In genomic region chr8:77610374-77610969, GRCm38 (mm10) we compare ENCODE assay signal across 7 mouse cellular contexts. TPM values are rescaled to one million over a fixed set of nuclear protein-coding genes. Genes with fewer than 3 reads are reported as not detected.
A peak's percentile ranks its signal among the peaks of the same experiment; 100 is the strongest.
DNase-seq lines count a peak whose midpoint lies in the region; ATAC-seq lines count a peak whose summit lies in the region.

Gene Tmem184c, minus strand, starts transcription at chr8:77610698.

- no peaks in the 10 kb centered on the region for H3K4me1 ChIP-seq in embryonic facial prominence, embryonic 11.5 days (ENCODE audit: control insufficient read depth, insufficient read depth, low read length)
- peaks cover 4% of the 10 kb centered on the region; the same call in 1 of the 2 replicates for H3K4me1 ChIP-seq in limb, embryonic 10.5 days
- H3K4me1 ChIP-seq in midbrain, embryonic 13.5 days (replicated peaks): peaks cover 16% of the 10 kb centered on the region

- H3K36me3 ChIP-seq in embryonic facial prominence, embryonic 11.5 days (replicated peaks; ENCODE audit: control insufficient read depth, insufficient read depth, low read depth, low read length): no peaks in the 10 kb centered on the region
- peaks cover 5% of the 10 kb centered on the region for H3K36me3 ChIP-seq in limb, embryonic 10.5 days
- peaks cover 4% of the 10 kb centered on the region for H3K36me3 ChIP-seq in midbrain, embryonic 13.5 days

- H3K27ac ChIP-seq in embryonic facial prominence, embryonic 11.5 days (replicated peaks; ENCODE audit: low read depth, low read length): no peak within 1 kb of the TSS; the same call in 1 of the 2 replicates
- peak within 1 kb of the TSS; percentile 81 for H3K27ac ChIP-seq in limb, embryonic 10.5 days
- H3K27ac ChIP-seq in midbrain, embryonic 13.5 days: peak within 1 kb of the TSS; percentile 74

- peak within 1 kb of the TSS; percentile 73 for H3K4me2 ChIP-seq in embryonic facial prominence, embryonic 11.5 days (ENCODE audit: low read depth, low read length)
- H3K4me2 ChIP-seq in midbrain, embryonic 13.5 days (replicated peaks): peak within 1 kb of the TSS; percentile 69

- peak; percentile 98 for DNase-seq in adrenal gland, postnatal 14 days
- peak; percentile 98 for DNase-seq in embryonic facial prominence, embryonic 11.5 days (ENCODE audit: low spot score)
- DNase-seq in kidney, adult 11 months: peak; percentile 97
- peak; percentile 98 for DNase-seq in limb, embryonic 10.5 days (ENCODE audit: low spot score)
- DNase-seq in spleen, adult 12 weeks (ENCODE audit: low spot score): peak; percentile 94

- H3K27me3 ChIP-seq in embryonic facial prominence, embryonic 11.5 days (ENCODE audit: control insufficient read depth, insufficient read depth, low read length): no peaks in the 10 kb centered on the region
- H3K27me3 ChIP-seq in limb, embryonic 10.5 days (ENCODE audit: low read depth, poor library complexity, severe bottlenecking): no peaks in the 10 kb centered on the region
- H3K27me3 ChIP-seq in midbrain, embryonic 13.5 days: peaks cover 3% of the 10 kb centered on the region; the same call in 1 of the 2 replicates

- under 1% methylated on average over 36 of the region's 36 CpGs for WGBS in embryonic facial prominence, embryonic 11.5 days
- under 1% methylated on average over 36 of the region's 36 CpGs for WGBS in limb, embryonic 10.5 days
- WGBS in midbrain, embryonic 13.5 days: under 1% methylated on average over 36 of the region's 36 CpGs

- no peaks in the 10 kb centered on the region for H3K9me3 ChIP-seq in embryonic facial prominence, embryonic 11.5 days (replicated peaks; ENCODE audit: control insufficient read depth, low read length)
- no peaks in the 10 kb centered on the region for H3K9me3 ChIP-seq in limb, embryonic 10.5 days (replicated peaks)
- H3K9me3 ChIP-seq in midbrain, embryonic 13.5 days: 0 out of 2 replicates have a peak, but pooled peaks cover 3% of the 10 kb centered on the region

- H3K4me3 ChIP-seq in embryonic facial prominence, embryonic 11.5 days (ENCODE audit: low read depth, low read length): peak within 1 kb of the TSS; percentile 82
- H3K4me3 ChIP-seq in limb, embryonic 10.5 days: peak within 1 kb of the TSS; percentile 83
- peak within 1 kb of the TSS; percentile 84 for H3K4me3 ChIP-seq in midbrain, embryonic 13.5 days (replicated peaks)

- peak; percentile 98 for ATAC-seq in embryonic facial prominence, embryonic 11.5 days (replicated peaks; ENCODE audit: insufficient number of reproducible peaks, low FRiP score, low TSS enrichment, low read depth)
- ATAC-seq in granulocyte monocyte progenitor cell, adult 5-6 weeks (replicated peaks; ENCODE audit: poor library complexity, severe bottlenecking): peak; percentile 99
- ATAC-seq in midbrain, embryonic 13.5 days: peak; percentile 99

- H3K9ac ChIP-seq in embryonic facial prominence, embryonic 11.5 days (replicated peaks; ENCODE audit: low read length): peak within 1 kb of the TSS; percentile 73
- peak within 1 kb of the TSS; percentile 81 for H3K9ac ChIP-seq in midbrain, embryonic 13.5 days (replicated peaks)

RNA-seq across cellular contexts. Expression of gene Tmem184c, which starts in this region (rescaled TPM):
- total RNA-seq in adrenal gland, postnatal 14 days (2021): 28.6 and 33.1 TPM in 2 replicates
- 61.5 and 65.4 TPM in 2 replicates for polyA plus RNA-seq in embryonic facial prominence, embryonic 11.5 days (2014; fragmentation: Nextera tagmentation; extraction: Ambion mirVana)
- total RNA-seq in granulocyte monocyte progenitor cell, adult 5-6 weeks (2014; fragmentation: Nextera tagmentation): 18.5 and 24.8 TPM in 2 replicates
- 23.6 and 23.8 TPM in 2 replicates for total RNA-seq in granulocyte monocyte progenitor cell, adult 5-6 weeks (2017)
- 32.7 and 34.5 TPM in 2 replicates for polyA plus RNA-seq in limb, embryonic 10.5 days (2016; fragmentation: Nextera tagmentation; extraction: Ambion mirVana)
- 58.6 and 61.1 TPM in 2 replicates for polyA plus RNA-seq in midbrain, embryonic 13.5 days (2015; fragmentation: Nextera tagmentation; extraction: Ambion mirVana)
